16 mouse cellular contexts compared by ENCODE assay signal in the genomic region with DNA sequence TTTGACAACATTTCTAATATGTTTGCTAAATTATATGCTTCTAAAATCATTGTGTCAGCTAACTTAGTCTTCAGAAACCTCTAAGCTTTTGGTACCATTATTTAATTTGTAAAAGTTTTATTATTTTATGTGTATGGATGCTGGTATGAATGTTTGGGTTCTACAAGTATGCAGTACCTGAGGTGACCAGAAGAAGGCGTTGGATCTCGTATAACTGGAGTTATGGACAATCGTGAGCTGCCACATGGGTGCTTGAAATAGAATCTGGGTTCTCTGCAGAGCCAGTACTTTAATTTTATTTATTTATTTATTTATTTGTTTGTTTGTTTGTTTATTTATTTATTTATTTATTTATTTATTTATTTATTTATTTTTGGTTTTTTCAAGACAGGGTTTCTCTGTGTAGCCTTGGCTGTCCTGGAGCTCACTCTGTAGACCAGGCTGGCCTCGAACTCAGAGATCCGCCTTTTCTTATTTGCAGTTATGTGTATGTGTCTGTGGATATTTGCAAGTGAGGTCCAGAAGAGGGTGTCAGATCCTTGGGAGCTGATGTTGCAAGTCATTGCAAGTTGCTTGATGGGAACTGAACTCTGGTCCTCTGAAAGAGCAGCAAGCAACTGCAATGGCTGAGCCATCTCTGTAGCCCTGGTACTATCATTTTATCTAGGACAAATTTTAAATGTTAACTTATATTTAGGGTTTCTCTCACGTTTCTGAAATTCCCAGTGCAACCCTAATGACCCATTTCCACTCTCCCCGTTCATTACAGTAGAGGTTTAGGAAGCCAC. TPM values are rescaled to one million over a fixed set of nuclear protein-coding genes. Genes with fewer than 3 reads are reported as not detected.
DNase-seq lines count a peak whose midpoint lies in the region; ATAC-seq and TF ChIP-seq lines count a peak whose summit lies in the region.
"Had no signal": no experiment of that assay in that cellular context is flagged by ENCODE, and none has a peak within 500 bp of the region (broad histone marks: within the 10 kb centered on the region; RNA-seq: fewer than 3 reads in every experiment).

No protein-coding gene starts in this region.

- no peak overlapping the region for H3K4me3 ChIP-seq in intestine, postnatal 0 days (ENCODE audit: low read depth, low read length)
- H3K4me3 ChIP-seq in intestine, embryonic 16.5 days (ENCODE audit: low read length): no peak overlapping the region
- H3K4me3 ChIP-seq in kidney, embryonic 15.5 days (replicated peaks): no peak overlapping the region
- H3K4me3 ChIP-seq: embryonic facial prominence, embryonic 15.5 days; hindbrain, embryonic 13.5 days; limb, embryonic 10.5 days had no signal

- TF ChIP-seq CTCF in intestine, postnatal 0 days (IDR thresholded peaks at IDR 0.05; ENCODE audit: low read depth): 0 out of 2 replicates have a peak, but pooled peaks have one; percentile 18

- no peak overlapping the region for H3K9ac ChIP-seq in intestine, postnatal 0 days (ENCODE audit: low read depth, low read length)
- H3K9ac ChIP-seq in intestine, embryonic 16.5 days (ENCODE audit: low read depth, low read length): no peak overlapping the region
- no peak overlapping the region for H3K9ac ChIP-seq in kidney, embryonic 15.5 days
- H3K9ac ChIP-seq: embryonic facial prominence, embryonic 15.5 days; hindbrain, embryonic 13.5 days had no signal

- no peak for ATAC-seq in intestine, postnatal 0 days
- ATAC-seq in intestine, embryonic 16.5 days: no peak
- ATAC-seq in kidney, embryonic 15.5 days (replicated peaks; ENCODE audit: low FRiP score): no peak
- ATAC-seq: forebrain, embryonic 16.5 days had no signal

- no peaks in the 10 kb centered on the region for H3K4me1 ChIP-seq in intestine, postnatal 0 days (replicated peaks; ENCODE audit: control insufficient read depth, insufficient read depth, low read length)
- no peaks in the 10 kb centered on the region for H3K4me1 ChIP-seq in intestine, embryonic 16.5 days (ENCODE audit: control insufficient read depth, insufficient read depth, low read length)
- H3K4me1 ChIP-seq in kidney, embryonic 15.5 days: no peaks in the 10 kb centered on the region
- H3K4me1 ChIP-seq: embryonic facial prominence, embryonic 15.5 days; hindbrain, embryonic 13.5 days; limb, embryonic 10.5 days had no signal

- H3K27ac ChIP-seq in intestine, postnatal 0 days (ENCODE audit: low read depth, low read length): no peak overlapping the region
- no peak overlapping the region for H3K27ac ChIP-seq in intestine, embryonic 16.5 days (ENCODE audit: low read length)
- H3K27ac ChIP-seq in kidney, embryonic 15.5 days: no peak overlapping the region
- H3K27ac ChIP-seq: embryonic facial prominence, embryonic 15.5 days; hindbrain, embryonic 13.5 days; limb, embryonic 10.5 days had no signal

- H3K9me3 ChIP-seq in intestine, postnatal 0 days (ENCODE audit: control insufficient read depth): no peaks in the 10 kb centered on the region
- no peaks in the 10 kb centered on the region for H3K9me3 ChIP-seq in intestine, embryonic 16.5 days (ENCODE audit: control insufficient read depth, low read length)
- H3K9me3 ChIP-seq in kidney, embryonic 15.5 days (replicated peaks): no peaks in the 10 kb centered on the region
- H3K9me3 ChIP-seq: embryonic facial prominence, embryonic 15.5 days; G1E; hindbrain, embryonic 13.5 days; limb, embryonic 10.5 days had no signal

- no peaks in the 10 kb centered on the region for H3K36me3 ChIP-seq in intestine, postnatal 0 days (ENCODE audit: control insufficient read depth, insufficient read depth)
- H3K36me3 ChIP-seq in intestine, embryonic 16.5 days (ENCODE audit: control insufficient read depth, insufficient read depth, low read length): no peaks in the 10 kb centered on the region
- no peaks in the 10 kb centered on the region for H3K36me3 ChIP-seq in kidney, embryonic 15.5 days
- H3K36me3 ChIP-seq: embryonic facial prominence, embryonic 15.5 days; G1E; hindbrain, embryonic 13.5 days; limb, embryonic 10.5 days had no signal

- H3K4me2 ChIP-seq in intestine, postnatal 0 days (replicated peaks; ENCODE audit: low read depth): no peak overlapping the region
- no peak overlapping the region for H3K4me2 ChIP-seq in intestine, embryonic 16.5 days (ENCODE audit: low read depth, low read length)
- H3K4me2 ChIP-seq in kidney, embryonic 15.5 days: no peak overlapping the region
- H3K4me2 ChIP-seq: embryonic facial prominence, embryonic 15.5 days; hindbrain, embryonic 13.5 days had no signal

- peak; percentile 20 for DNase-seq in thymus, postnatal 14 days
- DNase-seq in thymus, adult 18-20 months: no peak
- peak; percentile 52 for DNase-seq in ZHBTc4 (ENCODE audit: low read depth, low spot score)
- no peak for DNase-seq in layer of hippocampus, postnatal 25 days (ENCODE audit: extremely low spot score in 1 of 2, low spot score in 1 of 2)
- DNase-seq: adrenal gland, adult 8-10 months; gastrocnemius, postnatal 14 days; kidney, adult 8-10 months; lung, adult 2 months had no signal

- 68% methylated on average over 7 of the region's 7 CpGs for WGBS in intestine, postnatal 0 days
- WGBS in intestine, embryonic 16.5 days: 74% methylated on average over 7 of the region's 7 CpGs
- WGBS in kidney, embryonic 15.5 days: 72% methylated on average over 7 of the region's 7 CpGs

- H3K27me3 ChIP-seq in intestine, postnatal 0 days (replicated peaks; ENCODE audit: control insufficient read depth, insufficient read depth, low read length): no peaks in the 10 kb centered on the region
- no peaks in the 10 kb centered on the region for H3K27me3 ChIP-seq in intestine, embryonic 16.5 days (replicated peaks; ENCODE audit: control insufficient read depth, insufficient read depth, low read length)
- no peaks in the 10 kb centered on the region for H3K27me3 ChIP-seq in kidney, embryonic 15.5 days
- H3K27me3 ChIP-seq: embryonic facial prominence, embryonic 15.5 days; hindbrain, embryonic 13.5 days had no signal

RNA-seq across cellular contexts. Expression of a gene that starts 40.3 kb away (rescaled TPM):
- polyA plus RNA-seq in intestine, postnatal 0 days (2015; fragmentation: Nextera tagmentation; extraction: Ambion mirVana): 38.7 and 40.7 TPM in 2 replicates
- 50.0 and 54.6 TPM in 2 replicates for polyA plus RNA-seq in intestine, embryonic 16.5 days (2015; fragmentation: Nextera tagmentation; extraction: Ambion mirVana)
- polyA plus RNA-seq in kidney, embryonic 15.5 days (2015; fragmentation: Nextera tagmentation; extraction: Ambion mirVana): 108 and 116 TPM in 2 replicates
- total RNA-seq in layer of hippocampus, postnatal 25 days (2021): 10 to 100 TPM; 16.5 to 17.1 TPM

Comparison
In these comparisons a context has a peak if more than half of its experiments do, and no peak if none do; other contexts are left out.
1. DNase-seq: peak in thymus, postnatal 14 days (single experiment) and ZHBTc4 (single experiment); none in thymus, adult 18-20 months (0 of 2) and layer of hippocampus, postnatal 25 days (0 of 2).